Mouse (Mus musculus): ENCODE measurements around the gene Eln. TPM values are rescaled to one million over a fixed set of nuclear protein-coding genes. Genes with fewer than 3 reads are reported as not detected.

Eln gene
- total RNA-seq, 4 experiments from 2014 or later: 8.3 to 10.9 (median 8.8) TPM

DNA sequence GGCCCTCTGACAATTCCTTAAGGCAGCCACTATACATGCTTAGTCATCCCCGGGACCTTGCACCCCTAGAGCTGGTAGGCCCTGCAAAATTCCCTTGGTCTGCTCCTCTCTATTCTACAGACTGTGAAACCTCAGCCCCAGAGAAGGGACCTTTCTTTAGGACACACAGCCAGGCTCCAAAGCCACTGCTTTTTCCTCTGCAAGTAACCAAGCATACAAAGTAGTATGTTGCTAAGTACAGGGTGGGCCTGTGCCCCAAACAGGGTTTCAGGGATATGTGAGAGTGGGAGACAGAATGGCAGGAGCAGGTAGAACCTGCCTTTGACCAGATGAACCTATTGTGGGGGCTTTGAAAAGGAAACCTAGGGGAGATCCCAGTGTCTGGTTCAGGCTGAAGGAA is 59.9 kb downstream of the Eln start:
- DNase-seq (ENCODE audit: low spot score in 2 of 2): no peak

DNA sequence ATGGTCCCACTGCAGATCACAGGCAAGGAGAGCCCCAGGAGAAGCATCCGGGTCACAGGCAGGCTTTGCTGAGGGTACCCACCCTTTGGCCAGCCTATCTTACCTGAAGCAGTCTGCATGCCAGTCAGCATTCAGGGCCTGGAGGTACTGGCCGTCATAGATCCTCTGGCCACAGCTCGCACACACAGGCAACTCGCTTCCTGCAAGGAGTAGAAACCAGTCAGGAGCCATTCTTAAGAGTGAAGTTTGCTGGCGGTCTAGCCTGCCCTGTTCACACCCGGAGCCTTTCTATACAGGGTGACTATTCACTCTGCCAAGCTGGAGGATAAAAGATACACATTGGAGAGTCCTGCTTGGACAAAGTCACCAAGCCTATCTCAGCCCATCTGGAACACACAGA is 60.6 kb downstream of the Eln start:
- no peak for DNase-seq (ENCODE audit: low spot score in 2 of 2)

DNA sequence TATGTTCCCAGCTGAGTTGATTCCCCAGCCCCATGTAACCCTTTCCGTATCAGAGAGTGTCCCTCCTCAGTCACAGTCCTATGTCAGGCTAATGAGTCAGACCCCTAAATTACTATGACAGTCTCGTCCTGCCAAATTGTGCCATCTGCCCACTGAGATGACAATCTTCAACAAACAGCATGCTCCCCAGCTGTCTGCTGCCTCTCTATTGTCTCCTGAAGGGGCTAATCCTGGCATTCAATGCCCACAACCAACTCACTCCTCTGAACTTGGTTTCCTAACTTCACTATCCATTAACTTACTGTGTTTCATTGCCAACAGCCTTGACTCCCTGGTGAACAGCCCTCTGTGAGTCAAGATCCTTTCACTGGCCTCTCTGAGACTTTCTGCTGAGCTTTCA is 62.7 kb downstream of the Eln start:
- no peak for DNase-seq (ENCODE audit: low spot score in 2 of 2)

- DNase-seq (ENCODE audit: low spot score in 2 of 2): no peak
These were observed 63.3 kb downstream of the Eln start for GRCm38 (mm10) chr5:134683813-134684212.

DNA sequence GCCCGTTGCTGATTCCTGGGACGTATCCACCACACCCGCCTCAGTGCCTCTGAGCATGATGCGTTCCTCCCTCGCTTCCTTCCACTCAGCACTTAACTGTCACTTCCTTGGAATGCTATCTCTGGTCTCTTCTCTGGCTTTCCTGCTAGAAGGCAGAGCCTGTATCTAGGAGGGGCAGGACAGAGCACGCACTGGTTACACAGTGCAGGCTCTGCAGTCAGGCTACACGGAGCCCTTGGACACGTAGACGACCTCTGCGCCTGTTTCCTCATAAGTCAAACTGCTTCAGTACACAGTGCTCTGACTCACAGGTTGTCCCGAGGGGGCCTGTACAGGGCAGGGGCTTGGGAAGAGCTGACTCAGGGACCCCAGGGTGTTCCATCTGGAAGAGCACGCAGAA is 66.9 kb downstream of the Eln start:
- DNase-seq (ENCODE audit: low spot score in 2 of 2): no peak

GRCm38 (mm10) chr5:134678827-134679546 is 68.1 kb downstream of the Eln start:
- DNase-seq (ENCODE audit: low spot score in 2 of 2): no peak

GRCm38 (mm10) chr5:134678031-134678430 is 69.1 kb downstream of the Eln start:
- DNase-seq (ENCODE audit: low spot score in 2 of 2): no peak

- DNase-seq (ENCODE audit: low spot score in 2 of 2): no peak
These were observed 69.6 kb downstream of the Eln start for GRCm38 (mm10) chr5:134677491-134677890.

DNA sequence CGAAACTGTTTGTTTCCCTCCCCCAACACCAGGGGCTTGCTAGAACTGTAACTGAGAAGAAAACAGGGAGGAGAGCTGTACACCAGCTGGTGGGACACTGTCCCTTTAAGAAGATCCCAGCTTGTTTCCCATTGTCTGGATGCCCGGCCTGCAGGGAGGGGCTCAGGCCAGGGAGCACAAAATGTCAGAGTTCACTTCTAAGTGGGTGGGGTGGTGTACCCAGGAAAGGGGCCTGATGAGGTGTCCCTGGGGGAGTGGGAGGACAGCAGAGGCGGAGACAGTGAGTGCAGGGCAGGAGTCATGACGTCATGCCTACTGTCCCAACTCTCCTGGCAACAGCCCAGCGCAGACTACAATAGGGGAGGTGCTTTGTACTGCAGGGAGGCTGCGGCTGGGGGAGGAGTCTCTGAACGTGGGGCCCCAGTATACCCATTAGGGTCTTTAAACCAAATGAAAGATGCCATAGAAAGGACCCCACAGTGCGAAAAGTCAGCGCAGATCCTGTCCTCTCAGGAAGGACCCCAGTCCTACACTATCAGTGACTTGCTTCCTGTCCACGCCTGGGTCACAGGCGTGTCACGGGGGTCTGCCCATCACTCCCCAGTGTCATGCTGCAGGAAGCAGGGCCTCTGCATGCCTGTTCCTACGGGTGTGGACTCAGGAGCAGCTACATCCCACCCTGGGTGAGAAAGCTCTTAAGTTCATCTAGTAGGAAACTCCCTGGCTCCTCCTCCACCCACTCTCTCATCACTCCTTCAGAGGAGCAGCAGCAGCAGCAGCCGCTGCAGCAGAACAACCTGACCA is 71.0 kb downstream of the Eln start:
- peak; percentile 26 to 55 for DNase-seq (ENCODE audit: low spot score in 2 of 2)

- DNase-seq (ENCODE audit: low spot score in 2 of 2): no peak
These were observed 72.1 kb downstream of the Eln start for GRCm38 (mm10) chr5:134674977-134675376.

GRCm38 (mm10) chr5:134672611-134673010 is 74.5 kb downstream of the Eln start:
- no peak for DNase-seq (ENCODE audit: low spot score in 2 of 2)

DNA sequence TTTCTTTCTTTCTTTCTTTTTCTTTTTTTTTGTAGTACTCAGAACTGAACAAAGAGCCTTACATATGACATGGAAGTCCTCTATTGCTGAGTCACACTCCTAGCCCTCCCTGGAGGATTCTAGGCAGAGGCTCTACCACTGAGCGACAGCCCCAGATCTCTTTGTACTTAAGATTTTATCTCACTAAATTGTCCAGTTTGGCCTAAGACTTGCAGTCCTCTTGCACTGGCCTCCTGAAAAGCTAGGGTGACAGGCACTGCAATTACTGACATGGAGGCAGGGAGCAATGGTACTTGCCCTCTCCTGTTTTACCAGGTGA is 75.0 kb downstream of the Eln start:
- no peak for DNase-seq (ENCODE audit: low spot score in 2 of 2)

GRCm38 (mm10) chr5:134671335-134672197 is 75.6 kb downstream of the Eln start:
- no peak for DNase-seq (ENCODE audit: low spot score in 2 of 2)

DNA sequence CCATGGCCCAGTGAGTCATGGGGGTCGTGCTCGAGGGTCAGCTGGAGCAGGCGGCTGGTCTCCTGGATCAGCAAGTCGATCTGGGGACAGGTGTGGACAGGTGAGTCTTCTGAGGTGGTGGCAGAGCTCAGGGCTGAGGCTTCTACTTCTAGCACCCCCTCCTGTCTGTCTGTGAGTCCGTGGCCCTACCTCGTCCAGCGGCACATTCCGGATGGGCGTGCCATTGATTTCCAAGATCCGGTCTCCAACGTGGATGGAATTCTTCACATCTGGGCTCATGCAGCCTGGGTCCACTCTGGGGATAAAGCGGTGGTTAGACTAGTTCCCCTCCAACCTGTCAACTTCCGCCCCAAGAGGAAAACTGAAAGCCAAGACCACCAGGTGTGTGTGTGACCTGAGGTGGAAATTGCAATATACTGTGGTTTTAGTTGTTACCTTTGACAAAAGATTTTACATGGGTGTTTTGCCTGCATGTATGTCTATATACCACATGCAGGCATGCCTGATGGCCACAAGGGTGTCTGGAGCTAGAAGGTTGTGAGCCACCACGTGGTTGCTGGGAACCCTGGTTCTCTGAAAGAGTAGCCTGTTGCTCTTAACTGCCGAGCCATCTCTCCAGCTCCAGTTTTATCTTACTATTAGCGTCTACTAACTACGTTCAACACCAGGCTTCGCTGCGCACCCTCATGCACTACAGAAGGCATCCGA is 78.0 kb downstream of the Eln start:
- DNase-seq (ENCODE audit: low spot score in 2 of 2): no peak

DNA sequence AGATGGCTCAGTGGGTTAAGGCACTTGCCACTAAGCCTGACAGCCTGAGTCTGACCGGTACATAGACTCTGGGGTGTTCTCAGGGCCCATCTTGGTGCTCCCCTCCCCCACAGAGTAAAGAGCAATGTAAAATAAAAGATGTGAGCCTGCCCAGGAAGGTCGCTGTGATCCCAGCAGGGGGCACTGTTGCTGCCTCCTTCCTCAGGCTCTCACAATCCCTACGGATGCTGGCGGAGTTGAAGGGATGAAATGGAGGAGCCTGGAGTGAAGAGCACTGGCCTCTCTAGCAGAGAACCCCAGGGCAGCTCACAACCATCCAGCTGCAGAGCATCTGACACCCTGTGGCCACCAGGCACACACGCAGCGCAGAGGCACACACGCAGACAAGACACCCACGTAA is 78.6 kb downstream of the Eln start:
- DNase-seq (ENCODE audit: low spot score in 2 of 2): no peak

- no peak for DNase-seq (ENCODE audit: low spot score in 2 of 2)
These were observed 90.4 kb downstream of the Eln start for GRCm38 (mm10) chr5:134656708-134657107.

Other genes with a start within 250 kb of the Eln start
- gene Clip2, start 194.9 kb downstream of the Eln start, total RNA-seq (2022): 100 to 1,000 TPM in 2 of 4 experiments, 10 to 100 TPM in 2; 92.9 to 105 (median 99.9) TPM
- gene Syna, start 187.2 kb downstream of the Eln start, total RNA-seq (2022): under 1 TPM in 2 of 4 experiments, not detected in 2; 0.17 to 0.19 TPM
- 10 to 100 TPM; 54.0 to 67.3 (median 60.3) TPM for gene Rfc2, start 166.0 kb downstream of the Eln start, total RNA-seq (2022)
- 10 to 100 TPM in 2 of 4 experiments, 1 to 10 TPM in 2; 2.3 to 10.9 (median 6.9) TPM for gene Lat2, start 132.3 kb downstream of the Eln start, total RNA-seq (2022)
- 100 to 1,000 TPM; 311 to 328 (median 321) TPM for gene Eif4h, start 107.8 kb downstream of the Eln start, total RNA-seq (2022)
- gene Limk1, start 58.7 kb downstream of the Eln start, total RNA-seq (2022): 10 to 100 TPM; 58.8 to 65.9 (median 63.1) TPM
- not detected for gene Tmem270, start 159.4 kb upstream of the Eln start, total RNA-seq (2022)
- not detected for gene Cldn13, start 168.2 kb upstream of the Eln start, total RNA-seq (2022)
- 10 to 100 TPM in 3 of 4 experiments, 1 to 10 TPM in 1; 9.7 to 11.5 (median 11.1) TPM for gene Mettl27, start 185.0 kb upstream of the Eln start, total RNA-seq (2022)
- gene Cldn4, start 199.6 kb upstream of the Eln start, total RNA-seq (2022): not detected
- gene Cldn3, start 238.9 kb upstream of the Eln start, total RNA-seq (2022): under 1 TPM in 2 of 4 experiments, not detected in 2; 0.50 to 0.93 TPM